Mouse (Mus musculus) midbrain, embryonic 16.5 days (tissue): ENCODE data around the gene Tnfrsf23. TPM values are rescaled to one million over a fixed set of nuclear protein-coding genes. Genes with fewer than 3 reads are reported as not detected.

Experiments used
- ATAC-seq: fragments of 200-750 bp; cut with Nextera tagmentation; 2 replicates; pipeline ENCODE4 v1.8.0; 2017; ENCODE audit warnings: moderate TSS enrichment
- H3K27ac ChIP-seq: fragments of 300-500 bp; sonication (generic); 2 replicates; pipeline ENCODE4 v1.5.1; 2014; ENCODE audit warnings: mild to moderate bottlenecking, low read length, mixed read lengths
- H3K27me3 ChIP-seq: fragments of 300-500 bp; sonication (generic); 2 replicates; pipeline ENCODE4 v1.6.1; 2014; ENCODE audit warnings: low read depth, low read length, mixed read lengths; ENCODE audit not compliant: control insufficient read depth, insufficient read depth
- H3K36me3 ChIP-seq: fragments of 300-500 bp; sonication (generic); 2 replicates; pipeline ENCODE4 v1.6.1; 2014; ENCODE audit warnings: mild to moderate bottlenecking, low read length, moderate library complexity, mixed read lengths; ENCODE audit not compliant: control insufficient read depth, insufficient read depth
- H3K4me1 ChIP-seq: fragments of 300-500 bp; sonication (generic); 2 replicates; pipeline ENCODE4 v1.6.1; 2014; ENCODE audit warnings: mild to moderate bottlenecking, low read length, mixed read lengths; ENCODE audit not compliant: control insufficient read depth, insufficient read depth
- H3K4me2 ChIP-seq: fragments of 300-500 bp; sonication (generic); 2 replicates; pipeline ENCODE4 v1.6.1; 2014; ENCODE audit warnings: mild to moderate bottlenecking, low read length, mixed read lengths
- H3K4me3 ChIP-seq: fragments of 300-500 bp; sonication (generic); 2 replicates; pipeline ENCODE4 v1.5.1; 2014; ENCODE audit warnings: low read depth, mild to moderate bottlenecking, low read length, moderate library complexity, mixed read lengths
- H3K9ac ChIP-seq: fragments of 300-500 bp; sonication (generic); 2 replicates; pipeline ENCODE4 v1.6.1; 2014; ENCODE audit warnings: low read depth, low read length, mixed read lengths
- H3K9me3 ChIP-seq: fragments of 300-500 bp; sonication (generic); replicated peaks from 2 replicates; pipeline ENCODE4 v1.6.1; 2014; ENCODE audit warnings: mild to moderate bottlenecking, low read length, mixed read lengths; ENCODE audit not compliant: control insufficient read depth, poor library complexity, severe bottlenecking
- WGBS: fragments of 180-500 bp; shearing (Covaris S2); extraction: QIAGEN DNeasy Blood & Tissue Kit; methylation state at CpG from one replicate; pipeline ENCODE4 v1.1.7; 2014; 5-methylcytosine and 5-hydroxymethylcytosine counted together
- polyA plus RNA-seq: library from polyadenylated mRNA; unstranded; fragments of >200 nt; fragmentation: Nextera tagmentation; extraction: Ambion mirVana; gene quantifications from 2 replicates; pipeline ENCODE4 v1.2.1, GENCODE M21; 2015

The Tnfrsf23 gene
- polyA plus RNA-seq, 1 experiment from 2014 or later = 0.90 TPM

DNA sequence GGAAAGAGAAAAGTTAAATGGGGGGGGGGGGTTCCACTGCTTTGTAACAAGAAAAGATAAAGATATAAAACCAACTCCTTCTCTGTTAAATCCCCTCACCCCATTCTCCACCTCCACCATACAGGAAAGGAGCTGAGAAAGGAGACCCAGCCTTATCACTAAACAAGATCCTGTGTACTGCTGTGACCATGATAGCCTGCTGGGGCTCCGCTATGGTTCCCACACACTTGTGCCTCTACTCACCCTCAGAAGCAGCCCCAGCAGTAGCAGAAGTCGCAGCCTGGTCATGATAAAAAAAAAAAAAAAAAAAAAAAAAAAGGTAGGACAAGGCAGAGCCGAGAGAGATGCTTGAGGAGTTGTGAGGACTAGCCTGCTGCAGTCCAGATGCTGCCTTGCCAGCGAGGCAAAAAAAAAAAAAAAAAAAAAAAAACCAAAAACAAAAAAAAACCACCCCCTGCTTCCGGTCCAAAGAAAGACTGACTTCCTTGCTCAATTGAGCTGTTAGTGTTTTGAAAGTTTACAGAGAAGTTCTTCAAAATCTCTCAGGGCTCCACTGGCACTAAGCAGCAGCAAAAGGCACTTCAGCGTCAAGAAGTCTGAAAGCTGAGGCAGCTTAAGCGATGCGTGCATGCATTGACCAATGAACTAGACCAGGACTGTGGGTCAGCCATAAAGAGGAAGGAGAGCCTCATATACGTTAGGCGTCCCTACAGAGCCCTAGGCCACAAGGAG is 58.0 kb downstream of the Tnfrsf23 start:
- ATAC-seq = no peak
- no peak overlapping the region for H3K4me2 ChIP-seq
- WGBS = 63% methylated on average over 10 of the region's 10 CpGs

DNA sequence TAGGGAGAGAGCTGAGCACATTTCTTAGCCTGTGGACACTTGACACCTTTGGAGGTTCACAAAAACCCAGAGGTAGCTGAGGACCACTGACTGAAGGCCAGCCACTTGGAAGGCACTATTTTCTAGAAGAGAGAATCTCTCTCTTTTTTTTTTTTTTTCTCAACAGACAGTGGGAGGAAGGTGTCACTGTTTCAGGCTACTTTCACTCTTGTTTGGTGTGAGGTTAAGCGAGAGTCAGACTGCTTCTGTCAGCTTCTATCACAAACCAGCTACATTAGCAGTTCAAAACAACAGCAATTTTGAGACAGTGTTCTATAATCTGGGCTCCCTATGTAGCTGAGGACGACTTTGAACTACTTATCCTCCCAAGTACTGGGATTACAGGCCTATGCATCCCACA is 59.5 kb downstream of the Tnfrsf23 start:
- no peak overlapping the region for H3K4me3 ChIP-seq
- no peaks in the 10 kb centered on the region for H3K4me1 ChIP-seq
- no peak overlapping the region for H3K4me2 ChIP-seq
- no peaks in the 10 kb centered on the region for H3K36me3 ChIP-seq
- no peaks in the 10 kb centered on the region for H3K9me3 ChIP-seq
- no peak overlapping the region for H3K9ac ChIP-seq
- H3K27me3 ChIP-seq = no peaks in the 10 kb centered on the region
- ATAC-seq = no peak
- 69% methylated on average over 2 of the region's 2 CpGs for WGBS
- H3K27ac ChIP-seq = no peak overlapping the region

More for the DNA sequence above, 58.0 kb downstream of the Tnfrsf23 start:
- H3K9ac ChIP-seq = no peak overlapping the region
- no peaks in the 10 kb centered on the region for H3K4me1 ChIP-seq
- H3K27ac ChIP-seq = no peak overlapping the region
- no peak overlapping the region for H3K4me3 ChIP-seq
- H3K27me3 ChIP-seq = no peaks in the 10 kb centered on the region
- H3K36me3 ChIP-seq = no peaks in the 10 kb centered on the region
- H3K9me3 ChIP-seq = no peaks in the 10 kb centered on the region

DNA sequence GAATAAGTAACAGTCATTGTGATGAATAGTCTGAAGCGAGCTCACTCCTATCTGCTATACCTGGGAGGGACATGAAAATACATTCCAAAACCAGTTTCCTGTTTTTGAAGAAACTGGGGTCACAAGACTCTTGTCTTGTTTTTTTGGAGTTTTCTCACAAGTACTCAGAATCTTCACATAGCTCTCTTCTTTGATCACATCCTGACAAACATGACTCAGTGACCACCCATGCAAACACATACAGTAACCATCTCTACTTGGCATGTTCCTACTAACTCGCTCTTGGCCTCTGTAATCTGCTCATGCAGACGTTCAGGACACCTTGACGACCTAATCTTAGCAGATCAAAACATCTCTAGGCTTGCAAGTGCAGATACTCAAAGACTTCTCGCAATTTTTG is 60.5 kb downstream of the Tnfrsf23 start:
- no peak for ATAC-seq
- Histone ChIP-seq H3K4me1 (no peaks in the 10 kb centered on the region), H3K4me3 (no peak overlapping the region), H3K4me2 (no peak overlapping the region), H3K9me3 (no peaks in the 10 kb centered on the region), H3K9ac (no peak overlapping the region), H3K36me3 (no peaks in the 10 kb centered on the region), H3K27ac (no peak overlapping the region), H3K27me3 (no peaks in the 10 kb centered on the region)
- 63% methylated on average over 5 of the region's 5 CpGs for WGBS

DNA sequence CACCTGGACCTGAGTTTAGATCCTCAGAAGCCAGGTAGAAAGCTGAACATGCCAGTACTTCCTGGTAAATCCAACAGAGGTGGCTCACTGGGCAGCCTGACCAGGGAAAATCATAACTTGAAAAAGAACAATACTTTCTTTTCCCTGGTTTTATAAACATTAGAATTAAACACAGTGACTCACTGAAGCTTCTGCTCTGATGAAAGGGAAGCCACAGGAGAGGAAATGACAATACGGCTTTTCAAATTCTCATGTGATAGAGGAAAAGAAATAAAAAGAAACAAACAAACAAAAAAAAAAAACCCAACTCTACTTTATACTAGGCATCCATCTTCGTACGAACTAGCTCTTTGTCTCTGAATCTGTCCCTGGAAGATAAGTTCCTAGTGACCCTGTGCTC is 61.1 kb downstream of the Tnfrsf23 start:
- Histone ChIP-seq H3K4me3 (no peak overlapping the region), H3K27ac (no peak overlapping the region), H3K9me3 (no peaks in the 10 kb centered on the region), H3K9ac (no peak overlapping the region), H3K27me3 (no peaks in the 10 kb centered on the region), H3K4me1 (no peaks in the 10 kb centered on the region), H3K36me3 (no peaks in the 10 kb centered on the region), H3K4me2 (no peak overlapping the region)
- no peak for ATAC-seq
- 88% methylated on average over 3 of the region's 3 CpGs for WGBS

DNA sequence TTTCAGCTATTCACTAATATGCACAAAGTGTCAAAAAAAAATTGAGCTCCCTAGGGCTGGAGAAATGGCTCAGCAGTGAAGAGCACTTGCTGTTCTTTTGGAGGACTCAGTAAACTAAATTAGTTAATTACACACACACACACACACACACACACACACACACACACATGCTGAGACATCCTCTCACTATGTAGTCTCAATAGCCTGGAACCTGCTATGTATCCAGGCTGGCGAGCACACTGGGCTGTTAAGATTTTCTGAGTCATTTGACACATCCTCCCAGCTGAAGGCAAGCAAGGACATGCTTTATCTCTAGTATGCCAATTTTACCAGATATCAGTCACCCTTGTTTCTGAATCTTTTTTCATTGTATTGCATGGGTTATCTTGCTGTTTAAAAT is 64.7 kb downstream of the Tnfrsf23 start:
- H3K4me3 ChIP-seq = no peak overlapping the region
- H3K9ac ChIP-seq = no peak overlapping the region
- no peaks in the 10 kb centered on the region for H3K9me3 ChIP-seq
- H3K4me1 ChIP-seq = no peaks in the 10 kb centered on the region
- no peak for ATAC-seq
- no peaks in the 10 kb centered on the region for H3K36me3 ChIP-seq
- no peak overlapping the region for H3K4me2 ChIP-seq
- WGBS = 68% methylated on average over 1 of the region's 1 CpGs
- no peaks in the 10 kb centered on the region for H3K27me3 ChIP-seq
- no peak overlapping the region for H3K27ac ChIP-seq

Other genes starting within 250 kb of the Tnfrsf23 start
- gene Cdkn1c, start 224.8 kb downstream of the Tnfrsf23 start, polyA plus RNA-seq = 171 and 184 TPM in 2 replicates
- 0.55 and 1.1 TPM in 2 replicates for gene Slc22a18, start 212.1 kb downstream of the Tnfrsf23 start, polyA plus RNA-seq
- gene Phlda2, start 182.7 kb downstream of the Tnfrsf23 start, polyA plus RNA-seq = 0.93 TPM in 1 of 2 replicates, not detected in the other
- 327 and 338 TPM in 2 replicates for gene Nap1l4, start 136.8 kb downstream of the Tnfrsf23 start, polyA plus RNA-seq
- gene Cars, start 85.8 kb downstream of the Tnfrsf23 start, polyA plus RNA-seq = 70.5 and 78.6 TPM in 2 replicates
- gene Tnfrsf26, start 57.1 kb downstream of the Tnfrsf23 start, polyA plus RNA-seq = 0.16 and 0.24 TPM in 2 replicates
- gene Tnfrsf22, start 36.2 kb downstream of the Tnfrsf23 start, polyA plus RNA-seq = 3.3 and 3.8 TPM in 2 replicates
- 43.8 and 44.1 TPM in 2 replicates for gene Osbpl5, start 71.1 kb upstream of the Tnfrsf23 start, polyA plus RNA-seq
- not detected in 2 replicates for gene Mrgprg, start 81.1 kb upstream of the Tnfrsf23 start, polyA plus RNA-seq
- 11.4 and 14.1 TPM in 2 replicates for gene Mrgpre, start 98.6 kb upstream of the Tnfrsf23 start, polyA plus RNA-seq
- 6.5 and 7.5 TPM in 2 replicates for gene Nadsyn1, start 137.0 kb upstream of the Tnfrsf23 start, polyA plus RNA-seq
- 71.7 and 83.4 TPM in 2 replicates for gene Dhcr7, start 137.3 kb upstream of the Tnfrsf23 start, polyA plus RNA-seq
- not detected in 2 replicates for gene Gm498, start 181.0 kb upstream of the Tnfrsf23 start, polyA plus RNA-seq